Mouse (Mus musculus): ENCODE data around the gene Ptges3l. TPM values are rescaled to one million over a fixed set of nuclear protein-coding genes. Genes with fewer than 3 reads are reported as not detected.
A peak's percentile ranks its signal among the peaks of the same experiment; 100 is the strongest.
"Not testable (repeated sequence)": the region's sequence is repeated elsewhere in the genome, so short reads cannot be mapped to it uniquely, and the experiment has no call there.

Ptges3l gene
- total RNA-seq, 1 experiment from 2014 or later, result 1.5 TPM

GRCm38 (mm10) chr11:101433396-101433795 is 8.3 kb upstream of the Ptges3l start:
- ATAC-seq (ENCODE audit: extremely low read depth, insufficient number of reproducible peaks, low FRiP score, poor library complexity, severe bottlenecking), result no peak

- ATAC-seq (ENCODE audit: extremely low read depth, insufficient number of reproducible peaks, low FRiP score, poor library complexity, severe bottlenecking), result no peak
These were observed 6.2 kb upstream of the Ptges3l start for GRCm38 (mm10) chr11:101431327-101431726.

- no peak for ATAC-seq (ENCODE audit: extremely low read depth, insufficient number of reproducible peaks, low FRiP score, poor library complexity, severe bottlenecking)
These were observed 1.0 kb upstream of the Ptges3l start for GRCm38 (mm10) chr11:101426165-101426564.

- ATAC-seq (ENCODE audit: extremely low read depth, insufficient number of reproducible peaks, low FRiP score, poor library complexity, severe bottlenecking), result no peak
These were observed 855 bp downstream of the Ptges3l start, which contains the start of gene Gm27029 for GRCm38 (mm10) chr11:101424105-101424851. Gene Gm27029 (minus strand): TSS chr11:101424796.

- no peak for ATAC-seq (ENCODE audit: extremely low read depth, insufficient number of reproducible peaks, low FRiP score, poor library complexity, severe bottlenecking)
These were observed 5.0 kb downstream of the Ptges3l start for GRCm38 (mm10) chr11:101420148-101420547.

- ATAC-seq (ENCODE audit: extremely low read depth, insufficient number of reproducible peaks, low FRiP score, poor library complexity, severe bottlenecking), result no peak
These were observed 5.5 kb downstream of the Ptges3l start for GRCm38 (mm10) chr11:101419610-101420009.

- ATAC-seq (ENCODE audit: extremely low read depth, insufficient number of reproducible peaks, low FRiP score, poor library complexity, severe bottlenecking), result no peak
These were observed 6.1 kb downstream of the Ptges3l start for GRCm38 (mm10) chr11:101418991-101419390.

- peak; percentile 71 for ATAC-seq (ENCODE audit: extremely low read depth, insufficient number of reproducible peaks, low FRiP score, poor library complexity, severe bottlenecking)
These were observed 7.9 kb downstream of the Ptges3l start, which contains the start of gene Aarsd1 for GRCm38 (mm10) chr11:101417101-101417855. Gene Aarsd1 (minus strand): TSS chr11:101417615.

- no peak for ATAC-seq (ENCODE audit: extremely low read depth, insufficient number of reproducible peaks, low FRiP score, poor library complexity, severe bottlenecking)
These were observed 8.6 kb downstream of the Ptges3l start for GRCm38 (mm10) chr11:101416433-101417100.

- ATAC-seq (ENCODE audit: extremely low read depth, insufficient number of reproducible peaks, low FRiP score, poor library complexity, severe bottlenecking), result no peak
These were observed 9.8 kb downstream of the Ptges3l start for GRCm38 (mm10) chr11:101415306-101415705.

- no peak for ATAC-seq (ENCODE audit: extremely low read depth, insufficient number of reproducible peaks, low FRiP score, poor library complexity, severe bottlenecking)
These were observed 30.0 kb downstream of the Ptges3l start for GRCm38 (mm10) chr11:101395110-101395509.

GRCm38 (mm10) chr11:101381817-101382216 is 43.3 kb downstream of the Ptges3l start:
- ATAC-seq (ENCODE audit: extremely low read depth, insufficient number of reproducible peaks, low FRiP score, poor library complexity, severe bottlenecking), result no peak

GRCm38 (mm10) chr11:101378926-101379325 is 46.2 kb downstream of the Ptges3l start:
- no peak for ATAC-seq (ENCODE audit: extremely low read depth, insufficient number of reproducible peaks, low FRiP score, poor library complexity, severe bottlenecking)

GRCm38 (mm10) chr11:101378196-101378595 is 46.9 kb downstream of the Ptges3l start:
- not testable (repeated sequence) for ATAC-seq (ENCODE audit: extremely low read depth, insufficient number of reproducible peaks, low FRiP score, poor library complexity, severe bottlenecking)

- no peak for ATAC-seq (ENCODE audit: extremely low read depth, insufficient number of reproducible peaks, low FRiP score, poor library complexity, severe bottlenecking)
These were observed 50.7 kb downstream of the Ptges3l start for GRCm38 (mm10) chr11:101374421-101374938.

GRCm38 (mm10) chr11:101370141-101370540 is 55.0 kb downstream of the Ptges3l start:
- ATAC-seq (ENCODE audit: extremely low read depth, insufficient number of reproducible peaks, low FRiP score, poor library complexity, severe bottlenecking), result no peak
